Mouse (Mus musculus): Measurements from ENCODE around the gene Ubtf.

DNA sequence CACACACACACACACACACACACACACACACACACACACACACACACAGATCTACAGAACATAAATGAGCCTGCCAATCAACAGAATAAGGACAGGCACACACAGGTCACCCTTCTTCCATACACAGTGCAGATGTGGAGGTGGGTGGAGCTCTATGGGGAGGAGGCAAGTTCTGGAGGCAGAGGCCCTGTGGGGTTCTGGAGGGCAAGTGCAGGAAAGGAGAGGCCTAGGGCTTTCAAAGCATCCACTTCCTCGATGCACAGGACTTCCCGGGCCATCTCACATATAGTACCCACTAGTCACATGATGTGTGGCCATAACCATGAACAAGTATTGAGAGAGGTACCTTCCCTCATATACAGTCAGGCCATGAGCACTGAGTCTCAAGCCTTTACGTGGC is 36.0 kb upstream of the Ubtf start:
- TF ChIP-seq CTCF (IDR thresholded peaks at IDR 0.05; ENCODE audit: insufficient read depth, low read depth, low read length) (no peak), POLR2A (IDR thresholded peaks at IDR 0.05; ENCODE audit: insufficient read depth, low read depth, low read length) (no peak)

Data from olfactory bulb, adult 2 months (tissue).